Mouse (Mus musculus) liver, adult (tissue): ENCODE data around the gene Slc17a7.

Experiments
- GATA4 ChIP-seq: IDR thresholded peaks from 2 replicates; pipeline ENCODE4 v1.6.1; 2014; ENCODE audit warnings: mild to moderate bottlenecking, low read length; ENCODE audit not compliant: insufficient replicate concordance

Gene Slc17a7

DNA sequence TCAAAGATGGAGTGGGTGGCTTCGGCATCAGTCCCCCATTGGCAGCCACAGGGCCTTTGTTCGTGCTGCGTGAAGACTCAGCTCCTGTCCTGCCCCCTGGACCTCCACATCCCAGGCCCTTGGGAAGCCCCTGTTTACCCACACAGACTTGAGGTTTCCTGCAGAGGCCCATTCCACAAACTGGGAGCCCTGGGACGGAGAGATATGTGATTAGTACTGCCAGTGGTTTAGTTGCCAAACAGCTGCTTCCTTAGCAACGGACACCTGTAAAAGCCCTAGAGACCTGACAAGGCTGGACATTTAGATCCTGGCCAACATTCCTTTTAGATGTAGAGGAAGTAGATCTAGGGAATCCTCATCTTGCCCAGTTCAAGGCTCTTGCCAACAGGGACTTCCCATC lies 21.8 kb upstream of the Slc17a7 start:
- no peak for TF ChIP-seq GATA4

GRCm38 (mm10) chr7:45144368-45145174 lies 19.2 kb upstream of the Slc17a7 start:
- TF ChIP-seq GATA4, result no peak

DNA sequence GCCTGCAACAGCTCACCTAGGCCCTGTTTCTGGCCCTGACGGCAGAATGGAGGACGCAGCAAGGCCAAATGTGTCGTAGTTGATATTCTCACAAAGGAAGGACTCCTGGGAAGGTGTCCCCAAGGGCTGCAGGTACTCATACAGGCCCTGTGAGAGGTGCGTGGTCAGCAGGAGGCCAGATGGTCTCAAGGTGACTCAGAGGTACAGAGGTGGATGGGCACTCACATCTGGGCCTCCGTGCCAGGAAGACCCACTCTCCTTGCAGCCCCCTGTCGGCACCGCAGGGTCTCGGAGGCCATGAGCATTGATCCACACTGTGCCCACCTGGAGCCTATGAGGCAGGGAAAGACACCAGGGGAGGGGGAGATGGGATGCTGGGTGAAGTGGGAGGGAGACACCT lies 18.3 kb upstream of the Slc17a7 start:
- no peak for TF ChIP-seq GATA4

GRCm38 (mm10) chr7:45147267-45147666 lies 16.5 kb upstream of the Slc17a7 start:
- no peak for TF ChIP-seq GATA4

DNA sequence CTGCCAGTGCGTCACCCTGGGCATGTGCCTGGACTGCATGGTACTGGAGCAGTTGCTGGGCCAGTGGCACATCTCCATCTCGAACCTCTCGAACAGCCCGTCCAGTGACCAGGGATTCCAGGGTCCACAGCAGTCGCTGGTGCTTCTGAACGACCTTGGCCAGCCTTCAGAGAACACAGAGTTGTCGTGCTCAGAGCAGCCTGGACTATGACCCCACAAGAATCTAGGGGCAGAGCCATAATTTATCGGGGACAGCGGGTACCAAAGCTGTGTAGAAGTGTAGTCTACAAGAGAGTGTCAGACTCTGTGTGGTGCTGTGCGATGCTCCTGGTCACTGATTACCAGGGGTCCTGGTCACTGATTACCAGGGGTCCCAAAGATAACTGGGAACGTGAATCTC lies 15.8 kb upstream of the Slc17a7 start:
- no peak for TF ChIP-seq GATA4

GRCm38 (mm10) chr7:45148534-45149098 lies 15.1 kb upstream of the Slc17a7 start:
- no peak for TF ChIP-seq GATA4

DNA sequence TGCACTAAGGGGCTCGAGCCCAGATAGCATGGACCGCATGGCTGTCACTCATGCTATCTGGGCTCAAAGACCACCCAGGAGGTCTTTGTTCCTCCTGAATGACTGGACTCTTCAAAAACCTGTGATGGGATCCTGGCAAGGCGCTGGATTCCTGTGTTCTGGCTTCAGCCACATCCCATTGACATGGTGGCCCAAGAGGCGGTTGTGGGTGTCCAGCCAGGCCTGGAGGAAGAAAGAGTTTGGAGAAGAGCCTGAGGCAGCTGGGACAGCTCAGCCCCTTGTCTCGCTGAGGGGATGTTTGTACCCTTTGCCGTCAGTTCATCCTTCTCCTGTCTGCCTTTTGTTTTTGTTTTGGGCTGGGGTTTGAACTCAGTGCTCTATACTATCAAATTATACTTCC lies 14.2 kb upstream of the Slc17a7 start:
- TF ChIP-seq GATA4, result no peak

- TF ChIP-seq GATA4, result no peak
Observed at GRCm38 (mm10) chr7:45150321-45150720, 13.4 kb upstream of the Slc17a7 start.

DNA sequence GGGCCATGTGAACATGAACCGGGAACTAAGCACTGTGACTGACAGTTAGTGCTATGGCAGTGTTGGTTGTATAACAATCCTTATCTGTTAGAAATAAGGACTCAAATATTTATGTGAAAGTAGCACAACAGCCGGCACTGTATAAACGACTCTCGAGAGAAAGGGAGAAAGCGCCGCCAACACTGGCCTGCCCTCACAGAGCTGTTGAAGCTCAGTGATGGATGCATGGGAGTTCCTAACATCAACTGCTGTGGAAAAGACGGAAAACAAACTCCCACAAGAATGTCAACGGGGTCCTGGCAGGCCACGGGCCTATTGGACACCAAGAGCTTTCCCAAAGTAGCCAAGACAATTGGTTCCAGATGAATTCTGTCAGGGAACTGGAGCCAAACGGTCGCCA lies 12.4 kb upstream of the Slc17a7 start:
- TF ChIP-seq GATA4, result no peak

DNA sequence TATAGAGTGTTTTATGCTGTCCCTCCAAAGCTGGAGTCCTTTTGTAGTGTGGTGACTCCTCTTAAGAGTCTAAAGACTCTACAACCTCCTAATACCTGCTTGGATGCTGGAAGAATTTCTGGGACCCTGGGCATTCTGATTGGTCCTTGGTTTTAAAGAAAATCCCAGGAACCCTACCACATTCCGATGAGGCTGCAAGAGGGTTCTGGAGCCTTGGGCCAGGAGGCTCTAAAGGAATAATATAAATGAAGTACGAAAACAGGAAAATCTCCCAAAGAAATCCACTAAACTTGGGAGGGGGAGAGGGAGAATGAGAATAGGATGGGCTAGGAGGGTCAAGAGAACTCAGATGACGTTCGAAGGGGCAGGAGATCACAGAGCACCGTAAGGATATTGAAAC lies 10.2 kb upstream of the Slc17a7 start:
- no peak for TF ChIP-seq GATA4

- no peak for TF ChIP-seq GATA4
Observed at GRCm38 (mm10) chr7:45154096-45154992, 9.4 kb upstream of the Slc17a7 start, which contains the start of the genes Pih1d1 and Aldh16a1. TSS of gene Pih1d1 (plus strand) at chr7:45154303. TSS of gene Aldh16a1 (minus strand) at chr7:45154584.

DNA sequence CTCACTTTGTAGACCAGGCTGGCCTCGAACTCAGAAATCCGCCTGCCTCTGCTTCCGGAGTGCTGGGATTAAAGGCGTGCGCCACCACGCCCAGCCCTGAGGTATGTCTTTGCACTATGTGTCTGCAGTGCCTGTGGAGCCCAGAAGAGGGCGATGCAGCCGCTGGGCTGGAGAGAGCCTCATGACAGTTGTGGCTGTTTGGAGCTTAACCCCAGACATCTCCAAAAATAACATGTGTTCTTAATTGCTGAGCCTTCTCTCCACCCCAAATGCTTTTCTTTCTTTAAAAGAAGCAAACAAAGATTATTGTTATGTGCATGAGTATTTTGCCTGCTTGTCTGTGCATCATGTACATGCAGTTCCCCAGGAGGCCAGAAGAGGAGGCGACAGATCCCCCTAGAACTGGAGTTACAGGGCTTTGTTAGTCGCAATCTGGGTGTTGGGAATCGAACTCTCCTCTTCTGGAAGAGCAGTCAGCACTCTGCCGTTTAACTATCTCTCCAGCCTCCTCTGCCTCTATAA lies 8.7 kb upstream of the Slc17a7 start:
- no peak for TF ChIP-seq GATA4

DNA sequence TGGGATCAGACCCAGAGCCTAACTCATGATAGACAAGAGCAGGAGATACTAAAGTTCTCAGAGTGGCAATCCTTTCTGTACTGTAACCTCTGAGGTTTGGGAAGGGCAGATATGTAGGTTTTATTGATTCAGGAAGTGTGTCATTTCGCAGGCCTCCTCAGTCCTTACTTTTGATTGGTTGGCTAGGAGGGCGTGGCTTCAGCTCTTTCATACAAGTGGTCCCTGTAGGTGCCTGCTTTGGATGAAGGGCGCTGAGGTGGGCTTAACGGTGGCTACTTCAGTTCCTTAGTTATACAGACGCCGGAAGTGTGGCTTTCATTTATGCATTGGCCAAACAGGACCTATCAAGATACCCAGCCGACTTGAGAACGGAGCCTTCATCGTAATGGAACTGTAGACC lies 8.2 kb upstream of the Slc17a7 start:
- TF ChIP-seq GATA4, result no peak

GRCm38 (mm10) chr7:45156206-45156605 lies 7.5 kb upstream of the Slc17a7 start:
- TF ChIP-seq GATA4, result no peak

DNA sequence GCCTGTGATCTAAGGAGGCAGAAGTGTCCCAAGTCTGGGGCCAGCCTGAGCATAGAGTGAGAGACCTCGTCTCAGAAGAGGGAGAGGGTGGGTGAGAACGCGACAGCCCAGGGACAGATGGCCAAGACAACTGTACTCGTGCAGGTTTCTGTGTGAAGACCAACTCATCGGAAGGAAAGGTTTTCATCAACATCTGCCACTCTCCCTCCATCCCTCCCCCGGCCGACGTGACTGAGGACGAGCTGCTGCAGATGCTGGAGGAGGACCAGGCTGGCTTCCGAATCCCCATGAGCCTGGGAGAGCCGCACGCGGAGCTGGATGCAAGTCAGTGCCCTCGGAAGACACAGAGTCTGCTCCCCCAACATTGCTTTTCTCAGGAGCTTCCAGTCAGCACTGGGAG lies 6.3 kb upstream of the Slc17a7 start:
- TF ChIP-seq GATA4, result no peak
